Comparison of ENCODE assay signal across 16 mouse cellular contexts in the genomic region with DNA sequence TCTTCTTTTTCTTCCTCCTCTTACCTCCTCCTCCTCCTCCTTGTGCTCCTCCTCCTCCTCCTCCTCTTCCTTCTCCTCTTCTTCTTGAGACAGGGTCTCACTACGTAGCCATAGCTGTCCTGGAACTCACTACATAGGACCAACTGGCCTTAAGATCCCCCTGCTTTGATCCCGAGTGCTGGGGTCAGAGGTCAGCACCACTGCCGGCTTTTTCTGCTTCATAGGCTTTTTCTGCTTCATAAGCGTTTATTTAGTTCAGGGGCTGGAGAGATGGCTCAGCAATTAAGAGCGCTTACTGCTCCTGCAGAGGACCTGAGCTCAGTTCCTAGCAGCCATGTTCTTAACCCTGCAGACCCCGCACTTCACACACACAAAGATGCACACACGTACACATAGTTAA. TPM values are rescaled to one million over a fixed set of nuclear protein-coding genes. Genes with fewer than 3 reads are reported as not detected.
DNase-seq lines count a peak whose midpoint lies in the region; ATAC-seq and TF ChIP-seq lines count a peak whose summit lies in the region.
"Had no signal": no experiment of that assay in that cellular context is flagged by ENCODE, and none has a peak within 500 bp of the region (broad histone marks: within the 10 kb centered on the region; RNA-seq: fewer than 3 reads in every experiment).

No protein-coding gene starts in this region.

- 24% methylated on average over 7 of the region's 7 CpGs for WGBS in liver, adult 2 months
- 44% methylated on average over 7 of the region's 7 CpGs for WGBS in liver, postnatal 0 days (ENCODE audit: insufficient replicate concordance)
- 38% methylated on average over 7 of the region's 7 CpGs for WGBS in kidney, embryonic 15.5 days
- WGBS in limb, embryonic 11.5 days = 31% methylated on average over 7 of the region's 7 CpGs

- TF ChIP-seq CTCF in liver, adult 2 months (IDR thresholded peaks at IDR 0.05; ENCODE audit: low read depth, low read length) = no peak
- TF ChIP-seq CTCF in liver, postnatal 0 days (IDR thresholded peaks at IDR 0.05; ENCODE audit: low read depth) = no peak

- DNase-seq in liver, adult 2 months (ENCODE audit: extremely low read depth, low read depth, low spot score) = peak; percentile 52
- DNase-seq in liver, postnatal 0 days = no peak
- peak; percentile 39 for DNase-seq in embryo, embryonic 11 days
- peak; percentile 37 for DNase-seq in limb, embryonic 11.5 days (ENCODE audit: low spot score)
- DNase-seq in cerebellum, adult 9-11 months = no peak
- no peak for DNase-seq in layer of hippocampus, postnatal 10 days (ENCODE audit: low spot score in 2 of 2)
- DNase-seq: adrenal gland, postnatal 25 days; B cell, adult 2 months; cerebellum, adult 2 months; heart, adult 11 months; lung, postnatal 36 days; right cerebral cortex, adult 18-20 months; thymus, adult 18-20 months had no signal

- no peak for TF ChIP-seq EP300 in liver, postnatal 0 days (IDR thresholded peaks at IDR 0.05; ENCODE audit: low read depth)

- H3K9me3 ChIP-seq in liver, postnatal 0 days (ENCODE audit: low read length) = no peaks in the 10 kb centered on the region
- no peaks in the 10 kb centered on the region for H3K9me3 ChIP-seq in kidney, embryonic 15.5 days (replicated peaks)
- no peaks in the 10 kb centered on the region for H3K9me3 ChIP-seq in limb, embryonic 11.5 days (ENCODE audit: control insufficient read depth, low read length)
- H3K9me3 ChIP-seq: midbrain, embryonic 13.5 days had no signal

- no peak for TF ChIP-seq POLR2A in liver, adult 2 months (IDR thresholded peaks at IDR 0.05; ENCODE audit: extremely low read depth, insufficient read depth, low read length)

- no peak overlapping the region; the same call in 1 of the 2 replicates for H3K27ac ChIP-seq in liver, adult 2 months (replicated peaks; ENCODE audit: insufficient read depth, low read depth, low read length)
- no peak overlapping the region for H3K27ac ChIP-seq in liver, postnatal 0 days (ENCODE audit: low read depth)
- H3K27ac ChIP-seq in kidney, embryonic 15.5 days = peak overlapping the region; percentile 56; the same call in 1 of the 2 replicates
- H3K27ac ChIP-seq in limb, embryonic 11.5 days (replicated peaks; ENCODE audit: low read depth, low read length) = no peak overlapping the region
- H3K27ac ChIP-seq: midbrain, embryonic 13.5 days had no signal

- H3K4me1 ChIP-seq in liver, adult 2 months (ENCODE audit: control insufficient read depth, insufficient read depth, low read length) = peaks cover 24% of the 10 kb centered on the region
- peaks cover 34% of the 10 kb centered on the region for H3K4me1 ChIP-seq in liver, postnatal 0 days (ENCODE audit: insufficient read depth)
- H3K4me1 ChIP-seq in kidney, embryonic 15.5 days = peaks cover 46% of the 10 kb centered on the region
- H3K4me1 ChIP-seq in limb, embryonic 11.5 days (ENCODE audit: control insufficient read depth, insufficient read depth, low read length) = 0 out of 2 replicates have a peak, but pooled peaks cover 2% of the 10 kb centered on the region
- H3K4me1 ChIP-seq: midbrain, embryonic 13.5 days had no signal

- H3K9ac ChIP-seq in liver, adult 2 months (ENCODE audit: low read depth, low read length) = no peak overlapping the region
- no peak overlapping the region for H3K9ac ChIP-seq in liver, postnatal 0 days (replicated peaks)
- H3K9ac ChIP-seq in kidney, embryonic 15.5 days = no peak overlapping the region
- H3K9ac ChIP-seq in limb, embryonic 11.5 days (ENCODE audit: low read length) = no peak overlapping the region
- H3K9ac ChIP-seq: midbrain, embryonic 13.5 days had no signal

- no peak for ATAC-seq in liver, postnatal 0 days
- no peak for ATAC-seq in kidney, embryonic 15.5 days (replicated peaks; ENCODE audit: low FRiP score)
- ATAC-seq in limb, embryonic 11.5 days (ENCODE audit: insufficient number of reproducible peaks, low FRiP score, low TSS enrichment, low read depth) = no peak
- ATAC-seq: forebrain, embryonic 14.5 days; midbrain, embryonic 13.5 days had no signal

- H3K4me3 ChIP-seq in liver, adult 2 months (ENCODE audit: insufficient read depth, low read depth, low read length) = no peak overlapping the region
- no peak overlapping the region for H3K4me3 ChIP-seq in liver, postnatal 0 days (ENCODE audit: low read depth, low read length)
- no peak overlapping the region for H3K4me3 ChIP-seq in kidney, embryonic 15.5 days (replicated peaks)
- H3K4me3 ChIP-seq in limb, embryonic 11.5 days (ENCODE audit: low read depth, low read length) = no peak overlapping the region
- H3K4me3 ChIP-seq: midbrain, embryonic 13.5 days had no signal

- no peaks in the 10 kb centered on the region for H3K79me2 ChIP-seq in liver, adult 2 months (ENCODE audit: control insufficient read depth, insufficient read depth, low read length)

- H3K36me3 ChIP-seq in liver, adult 2 months (ENCODE audit: control insufficient read depth, insufficient read depth, low read length) = no peaks in the 10 kb centered on the region
- H3K36me3 ChIP-seq in liver, postnatal 0 days (replicated peaks; ENCODE audit: insufficient read depth, low read length) = no peaks in the 10 kb centered on the region
- no peaks in the 10 kb centered on the region for H3K36me3 ChIP-seq in kidney, embryonic 15.5 days
- no peaks in the 10 kb centered on the region for H3K36me3 ChIP-seq in limb, embryonic 11.5 days (ENCODE audit: control insufficient read depth, insufficient read depth, low read length)
- H3K36me3 ChIP-seq: midbrain, embryonic 13.5 days had no signal

- no peaks in the 10 kb centered on the region for H3K27me3 ChIP-seq in liver, adult 2 months (ENCODE audit: control insufficient read depth, insufficient read depth, low read length)
- H3K27me3 ChIP-seq in liver, postnatal 0 days (ENCODE audit: insufficient read depth, low read length) = no peaks in the 10 kb centered on the region
- H3K27me3 ChIP-seq in kidney, embryonic 15.5 days = peaks cover 6% of the 10 kb centered on the region; the same call in 1 of the 2 replicates
- 0 out of 2 replicates have a peak, but pooled peaks cover 2% of the 10 kb centered on the region for H3K27me3 ChIP-seq in limb, embryonic 11.5 days (ENCODE audit: control insufficient read depth, insufficient read depth, low read length)
- H3K27me3 ChIP-seq: midbrain, embryonic 13.5 days had no signal

- H3K4me2 ChIP-seq in liver, postnatal 0 days (ENCODE audit: low read depth, low read length) = no peak overlapping the region
- no peak overlapping the region for H3K4me2 ChIP-seq in kidney, embryonic 15.5 days
- no peak overlapping the region for H3K4me2 ChIP-seq in limb, embryonic 11.5 days (ENCODE audit: low read depth, severe bottlenecking)
- H3K4me2 ChIP-seq: midbrain, embryonic 13.5 days had no signal

RNA-seq across cellular contexts. Expression of gene Cela1, which starts 6.0 kb away (rescaled TPM):
- total RNA-seq in liver, adult 2 months (2014; rRNA removed) = 54.6 and 199 TPM in 2 replicates
- 58.3 and 69.1 TPM in 2 replicates for polyA plus RNA-seq in liver, adult 2 months (2012; rRNA removed)
- 29.5 and 31.5 TPM in 2 replicates for polyA plus RNA-seq in liver, postnatal 0 days (2015; fragmentation: Nextera tagmentation; extraction: Ambion mirVana)
- 16.5 and 18.3 TPM in 2 replicates for polyA plus RNA-seq in kidney, embryonic 15.5 days (2015; fragmentation: Nextera tagmentation; extraction: Ambion mirVana)
- polyA plus RNA-seq in limb, embryonic 11.5 days (2014; fragmentation: Nextera tagmentation; extraction: Ambion mirVana) = 0.65 and 1.4 TPM in 2 replicates
- 1 to 10 TPM in 1 of 2 experiments, under 1 TPM in 1; 0.87 to 1.7 TPM for total RNA-seq in layer of hippocampus, postnatal 10 days (2021)

RNA-seq across cellular contexts. Expression of gene Bin2, which starts 12.4 kb away (rescaled TPM):
- total RNA-seq in liver, adult 2 months (2014; rRNA removed) = 1.0 and 4.0 TPM in 2 replicates
- 1.4 and 4.0 TPM in 2 replicates for polyA plus RNA-seq in liver, adult 2 months (2012; rRNA removed)
- 16.2 and 20.3 TPM in 2 replicates for polyA plus RNA-seq in liver, postnatal 0 days (2015; fragmentation: Nextera tagmentation; extraction: Ambion mirVana)
- polyA plus RNA-seq in kidney, embryonic 15.5 days (2015; fragmentation: Nextera tagmentation; extraction: Ambion mirVana) = 2.6 and 3.2 TPM in 2 replicates
- 3.8 and 4.2 TPM in 2 replicates for polyA plus RNA-seq in limb, embryonic 11.5 days (2014; fragmentation: Nextera tagmentation; extraction: Ambion mirVana)
- total RNA-seq in layer of hippocampus, postnatal 10 days (2021) = 1 to 10 TPM; 3.9 to 4.8 TPM

RNA-seq across cellular contexts. Expression of gene Smagp, which starts 45.0 kb away (rescaled TPM):
- total RNA-seq in liver, adult 2 months (2014; rRNA removed) = 13.0 and 14.9 TPM in 2 replicates
- polyA plus RNA-seq in liver, adult 2 months (2012; rRNA removed) = 57.0 and 80.1 TPM in 2 replicates
- polyA plus RNA-seq in liver, postnatal 0 days (2015; fragmentation: Nextera tagmentation; extraction: Ambion mirVana) = 21.7 and 24.8 TPM in 2 replicates
- polyA plus RNA-seq in kidney, embryonic 15.5 days (2015; fragmentation: Nextera tagmentation; extraction: Ambion mirVana) = 30.0 and 33.1 TPM in 2 replicates
- 4.7 and 5.4 TPM in 2 replicates for polyA plus RNA-seq in limb, embryonic 11.5 days (2014; fragmentation: Nextera tagmentation; extraction: Ambion mirVana)
- 1 to 10 TPM; 1.7 to 4.1 TPM for total RNA-seq in layer of hippocampus, postnatal 10 days (2021)

RNA-seq across cellular contexts. Expression of gene Galnt6, which starts 47.4 kb away (rescaled TPM):
- 0.46 and 0.87 TPM in 2 replicates for total RNA-seq in liver, adult 2 months (2014; rRNA removed)
- polyA plus RNA-seq in liver, adult 2 months (2012; rRNA removed) = 0.20 and 0.42 TPM in 2 replicates
- polyA plus RNA-seq in liver, postnatal 0 days (2015; fragmentation: Nextera tagmentation; extraction: Ambion mirVana) = 1.3 and 1.6 TPM in 2 replicates
- 1.0 and 2.4 TPM in 2 replicates for polyA plus RNA-seq in kidney, embryonic 15.5 days (2015; fragmentation: Nextera tagmentation; extraction: Ambion mirVana)
- polyA plus RNA-seq in limb, embryonic 11.5 days (2014; fragmentation: Nextera tagmentation; extraction: Ambion mirVana) = 0.04 and 0.07 TPM in 2 replicates
- total RNA-seq in layer of hippocampus, postnatal 10 days (2021) = under 1 TPM; 0.49 to 0.87 TPM
- polyA plus RNA-seq: midbrain, embryonic 13.5 days had no signal

Comparison
In these comparisons a context has a peak if more than half of its experiments do, and no peak if none do; other contexts are left out.
1. DNase-seq: peak in liver, adult 2 months (single experiment), embryo, embryonic 11 days (single experiment) and limb, embryonic 11.5 days (single experiment); none in liver, postnatal 0 days (single experiment), cerebellum, adult 9-11 months (single experiment) and layer of hippocampus, postnatal 10 days (0 of 2).